34 mouse cellular contexts compared by ENCODE assay signal in genomic region chr3:122352801-122353200, GRCm38 (mm10). TPM values are rescaled to one million over a fixed set of nuclear protein-coding genes. Genes with fewer than 3 reads are reported as not detected.
"Had no signal": no experiment of that assay in that cellular context is flagged by ENCODE, and none has a peak within 500 bp of the region (broad histone marks: within the 10 kb centered on the region; RNA-seq: fewer than 3 reads in every experiment).

No protein-coding gene starts in this region.

- H3K4me2 ChIP-seq: limb, embryonic 12.5 days; limb, embryonic 13.5 days; limb, embryonic 15.5 days; liver, embryonic 11.5 days; liver, embryonic 12.5 days; liver, embryonic 13.5 days; liver, embryonic 15.5 days; lung, embryonic 14.5 days; lung, embryonic 15.5 days; midbrain, embryonic 11.5 days; midbrain, embryonic 12.5 days; midbrain, embryonic 13.5 days; midbrain, embryonic 15.5 days; neural tube, embryonic 12.5 days; neural tube, embryonic 13.5 days had no signal

- H3K27ac ChIP-seq: limb, embryonic 10.5 days; limb, embryonic 12.5 days; limb, embryonic 13.5 days; limb, embryonic 15.5 days; liver, embryonic 12.5 days; liver, embryonic 13.5 days; liver, embryonic 14.5 days; liver, embryonic 15.5 days; lung, embryonic 15.5 days; macrophage; midbrain, embryonic 10.5 days; midbrain, embryonic 12.5 days; midbrain, embryonic 13.5 days; midbrain, embryonic 15.5 days; neural tube, embryonic 12.5 days; neural tube, embryonic 13.5 days had no signal

- H3K4me1 ChIP-seq: limb, embryonic 12.5 days; limb, embryonic 13.5 days; limb, embryonic 15.5 days; liver, embryonic 12.5 days; liver, embryonic 13.5 days; liver, embryonic 15.5 days; lung, embryonic 15.5 days; megakaryocyte, embryonic 14.5 days; midbrain, embryonic 12.5 days; midbrain, embryonic 13.5 days; midbrain, embryonic 15.5 days; neural tube, embryonic 12.5 days; neural tube, embryonic 13.5 days had no signal

- H3K9ac ChIP-seq: limb, embryonic 12.5 days; limb, embryonic 13.5 days; limb, embryonic 15.5 days; liver, embryonic 12.5 days; liver, embryonic 13.5 days; liver, embryonic 14.5 days; liver, embryonic 15.5 days; liver, postnatal 0 days; lung, embryonic 14.5 days; lung, embryonic 15.5 days; midbrain, embryonic 12.5 days; midbrain, embryonic 13.5 days; midbrain, embryonic 15.5 days; neural tube, embryonic 12.5 days; neural tube, embryonic 13.5 days had no signal

- H3K36me3 ChIP-seq: limb, embryonic 10.5 days; limb, embryonic 12.5 days; limb, embryonic 13.5 days; limb, embryonic 15.5 days; liver, embryonic 12.5 days; liver, embryonic 13.5 days; liver, embryonic 15.5 days; lung, embryonic 15.5 days; midbrain, embryonic 10.5 days; midbrain, embryonic 12.5 days; midbrain, embryonic 13.5 days; midbrain, embryonic 15.5 days; neural tube, embryonic 12.5 days; neural tube, embryonic 13.5 days had no signal

- H3K4me3 ChIP-seq: limb, embryonic 10.5 days; limb, embryonic 12.5 days; limb, embryonic 13.5 days; limb, embryonic 15.5 days; liver, embryonic 12.5 days; liver, embryonic 13.5 days; liver, embryonic 15.5 days; lung, embryonic 15.5 days; megakaryocyte, embryonic 14.5 days; midbrain, embryonic 10.5 days; midbrain, embryonic 12.5 days; midbrain, embryonic 13.5 days; midbrain, embryonic 15.5 days; myocyte; neural tube, embryonic 12.5 days; neural tube, embryonic 13.5 days had no signal

- H3K9me3 ChIP-seq: limb, embryonic 10.5 days; limb, embryonic 13.5 days; limb, embryonic 15.5 days; liver, embryonic 12.5 days; liver, embryonic 13.5 days; liver, embryonic 15.5 days; lung, embryonic 15.5 days; midbrain, embryonic 12.5 days; midbrain, embryonic 13.5 days; midbrain, embryonic 15.5 days; neural tube, embryonic 12.5 days; neural tube, embryonic 13.5 days had no signal

- H3K27me3 ChIP-seq: limb, embryonic 15.5 days; liver, embryonic 12.5 days; liver, embryonic 13.5 days; liver, embryonic 15.5 days; lung, embryonic 15.5 days; midbrain, embryonic 12.5 days; midbrain, embryonic 13.5 days; midbrain, embryonic 15.5 days; neural tube, embryonic 12.5 days; neural tube, embryonic 13.5 days had no signal

- ATAC-seq: liver, embryonic 12.5 days; liver, postnatal 0 days; lung, postnatal 0 days; midbrain, embryonic 13.5 days; midbrain, embryonic 15.5 days; midbrain, embryonic 16.5 days had no signal

- DNase-seq: left cerebral cortex, postnatal 4 days; liver; liver, embryonic 13.5 days; liver, postnatal 0 days; lung, adult 18-20 months; lung, adult 2 months; lung, embryonic 14.5 days; lung, postnatal 10 days; lung, postnatal 14 days; lung, postnatal 36 days; lung, postnatal 4 days; midbrain, embryonic 14.5 days had no signal

RNA-seq across cellular contexts. Expression of gene Bcar3, which starts 58.9 kb away (rescaled TPM):
- total RNA-seq: megakaryocyte-erythroid progenitor cell, adult 5-6 weeks had no signal
